Mouse (Mus musculus) brain, embryonic 14.5 days (tissue): Measurements from ENCODE around the gene Tmem268.

Experiments used
- CTCF ChIP-seq: fragments of 200-500 bp; IDR thresholded peaks from 2 replicates; pipeline ENCODE4 v1.5.1; 2012; ENCODE audit warnings: inconsistent platforms, mild to moderate bottlenecking, moderate library complexity, borderline replicate concordance; ENCODE audit not compliant: insufficient read depth, insufficient read length; ENCODE audit errors: extremely low read depth
- POLR2A ChIP-seq: fragments of 200-500 bp; IDR thresholded peaks from 2 replicates; pipeline ENCODE4 v1.6.1; 2012; ENCODE audit warnings: mild to moderate bottlenecking, inconsistent platforms, borderline replicate concordance; ENCODE audit not compliant: poor library complexity, insufficient read depth, insufficient read length, severe bottlenecking; ENCODE audit errors: extremely low read depth

- TF ChIP-seq CTCF (no peak), POLR2A (no peak)
Observed at GRCm38 (mm10) chr4:63608391-63608790, 49.8 kb downstream of the Tmem268 start.
